Mouse (Mus musculus): ENCODE results near the gene Usp36.

The Usp36 gene

DNA sequence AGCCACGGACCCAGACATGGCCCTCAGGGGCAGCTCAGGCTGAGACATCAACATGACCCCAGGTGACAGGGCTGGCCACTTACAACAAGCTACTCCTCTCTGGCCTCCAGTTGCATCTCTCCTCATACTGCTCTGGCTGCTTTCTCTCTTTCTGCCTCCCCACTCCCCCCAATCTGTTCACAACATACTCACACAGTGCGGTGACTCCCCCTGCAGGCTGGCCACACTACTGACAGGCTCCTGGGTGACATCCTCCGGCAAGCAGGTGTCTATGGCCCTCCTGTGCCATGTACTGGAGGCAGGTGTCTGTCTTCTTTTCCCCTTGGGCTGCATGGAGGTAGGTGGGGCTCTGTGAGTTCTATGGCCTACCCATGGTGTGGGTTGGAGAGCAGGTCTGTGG lies 7.9 kb upstream of the Usp36 start:
- no peak for DNase-seq

DNA sequence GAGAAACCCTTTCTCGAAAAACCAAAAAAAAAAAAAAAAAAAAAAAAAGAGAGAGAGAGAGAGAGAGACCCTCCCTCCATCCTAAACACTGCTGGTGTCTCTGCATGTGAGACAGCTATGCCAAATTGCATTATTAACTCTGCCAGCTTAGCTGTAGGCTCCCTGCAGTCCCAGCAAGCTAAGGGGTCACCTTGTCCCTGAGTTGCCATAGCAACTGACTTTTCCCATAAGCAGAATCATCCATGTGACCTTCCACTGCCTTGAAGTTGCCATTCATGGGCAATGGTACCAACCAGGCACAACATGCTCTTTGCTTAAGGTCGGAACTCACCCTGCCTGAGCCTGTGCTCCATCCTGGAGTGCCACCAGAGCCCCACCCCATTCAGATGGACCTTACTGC lies 5.0 kb upstream of the Usp36 start:
- no peak for DNase-seq

DNA sequence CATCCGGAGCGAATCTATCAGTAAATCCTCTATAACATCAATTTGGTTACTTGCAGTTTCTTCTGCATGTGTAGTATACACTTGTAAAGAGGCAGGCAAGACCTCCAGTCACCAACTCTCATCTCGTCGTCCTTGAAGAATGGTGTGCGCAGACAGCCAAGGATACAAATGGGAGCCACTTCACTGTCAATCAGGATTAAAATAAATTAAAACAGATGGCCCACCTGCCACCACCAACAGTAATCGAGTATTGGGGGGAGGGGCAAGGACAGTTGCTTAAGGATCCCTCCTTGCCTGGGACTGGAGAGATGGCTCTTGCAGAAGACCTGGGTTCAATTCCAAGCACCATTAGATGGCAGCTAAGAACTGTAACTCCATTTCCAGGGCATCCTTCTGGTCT lies 2.6 kb upstream of the Usp36 start:
- no peak for DNase-seq

DNA sequence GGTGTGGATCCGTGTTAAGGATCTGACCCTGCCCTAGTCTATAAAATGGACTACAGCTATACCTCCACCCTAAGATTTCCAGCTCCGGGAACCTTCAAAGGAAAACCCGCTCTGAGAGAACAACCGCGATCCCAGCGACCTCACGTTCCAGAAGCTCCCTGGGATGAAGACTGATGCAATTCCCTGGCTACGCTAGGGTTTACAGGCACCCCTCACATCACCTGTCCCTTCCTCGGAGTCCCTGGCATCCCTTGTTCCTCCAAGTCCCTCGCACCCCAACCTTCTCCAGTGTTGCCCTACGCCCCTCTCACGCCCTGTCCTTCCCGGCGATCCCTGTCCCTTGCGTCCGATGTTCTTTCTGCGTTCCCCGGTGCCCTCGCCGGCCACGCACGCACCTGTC lies 482 bp downstream of the Usp36 start:
- DNase-seq: no peak

DNA sequence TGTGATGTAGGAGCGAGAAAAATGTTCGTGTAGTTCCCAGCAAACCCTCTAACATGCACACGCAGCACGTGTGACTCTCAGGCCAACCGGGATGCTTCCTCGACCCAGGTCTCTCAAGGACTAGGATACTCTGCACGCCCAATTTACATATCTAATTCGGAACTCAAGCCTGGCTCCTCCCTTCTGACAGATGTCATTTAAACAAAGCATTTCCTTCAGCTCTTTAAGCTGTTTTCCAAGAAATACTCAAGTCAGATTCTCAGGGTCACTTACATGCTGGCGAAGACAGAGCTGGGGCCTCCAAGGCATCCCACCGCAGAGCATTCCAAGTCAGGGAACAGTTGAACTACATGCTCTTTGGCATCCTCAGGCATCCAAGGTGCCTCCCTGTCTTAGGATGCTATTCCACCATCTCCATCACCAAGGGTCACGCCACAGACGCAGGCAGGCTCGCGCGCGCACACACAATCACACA lies 970 bp downstream of the Usp36 start:
- no peak for DNase-seq

DNA sequence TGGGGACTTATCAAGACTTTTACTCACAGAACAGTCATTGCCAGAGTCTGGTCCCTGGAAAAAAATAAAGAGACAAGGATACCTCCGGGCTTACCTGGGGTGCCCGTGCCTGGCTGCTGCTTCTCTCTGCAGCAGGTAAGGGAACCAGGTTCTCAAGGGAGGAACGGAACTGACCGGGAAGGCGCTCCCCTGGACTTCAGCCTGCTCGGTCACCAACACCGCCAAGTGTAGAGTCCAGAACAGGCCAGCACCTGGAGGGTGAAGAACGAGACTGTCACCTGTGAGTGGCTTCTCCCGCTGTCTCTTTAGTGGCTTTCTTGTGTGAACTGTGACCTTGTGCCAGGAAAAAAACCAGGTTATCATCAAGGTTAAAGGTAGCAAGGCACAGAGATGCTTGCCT lies 2.5 kb downstream of the Usp36 start:
- no peak for DNase-seq

DNA sequence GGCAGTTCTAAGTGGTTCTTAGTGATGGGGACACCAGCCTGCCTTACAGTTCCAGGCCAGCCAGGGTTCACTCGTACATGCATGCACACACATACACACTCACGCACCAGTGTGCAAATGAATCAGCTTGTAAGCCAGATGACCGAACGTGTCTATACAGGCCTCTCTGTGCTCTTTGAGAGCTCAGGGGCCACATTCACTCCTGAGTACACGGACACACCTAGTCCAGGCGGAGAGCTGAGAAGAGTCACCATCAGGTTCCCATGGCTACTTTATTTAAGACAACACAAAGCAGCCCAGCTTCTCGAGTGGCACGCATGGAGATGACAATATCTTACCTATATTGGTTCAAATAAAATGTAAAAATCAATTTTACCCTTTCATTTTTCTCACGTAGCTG lies 3.6 kb downstream of the Usp36 start:
- DNase-seq: no peak

DNA sequence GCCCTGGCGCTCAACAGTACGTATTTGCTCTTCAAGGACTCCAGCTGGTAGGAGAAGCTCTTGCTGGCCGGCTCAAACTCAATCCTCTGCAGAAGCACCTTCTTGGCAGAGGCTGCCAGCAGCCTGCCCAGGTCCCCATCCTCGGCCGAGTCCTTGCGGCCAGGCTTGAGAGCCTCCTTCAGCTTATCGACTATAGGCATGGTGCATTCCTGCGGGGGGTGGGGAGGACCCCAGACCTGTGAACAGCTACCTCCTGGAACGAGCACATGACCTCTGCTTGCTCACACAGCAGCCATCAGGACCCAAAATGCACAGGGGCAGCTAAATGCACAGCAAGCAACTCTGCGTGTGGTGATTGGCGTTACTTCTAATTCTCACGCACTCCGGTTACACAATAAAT lies 4.3 kb downstream of the Usp36 start:
- no peak for DNase-seq

DNA sequence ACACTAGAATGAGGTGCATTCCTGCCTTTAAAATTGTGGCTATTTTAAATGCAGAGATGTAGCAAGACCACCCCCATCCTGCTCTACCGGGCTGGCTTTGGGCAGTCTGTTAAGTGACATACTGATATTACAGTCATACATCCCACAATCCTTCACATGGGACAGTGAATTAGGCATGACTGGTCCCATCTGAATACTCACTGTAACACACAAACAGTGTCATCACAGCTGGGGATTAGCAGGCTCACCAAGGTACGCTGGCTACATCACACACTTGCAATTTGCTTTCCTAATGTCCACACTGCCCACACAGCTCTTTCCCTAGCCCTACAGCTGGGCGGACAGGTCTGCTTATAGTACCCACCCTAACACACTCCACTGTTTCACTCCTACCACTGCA lies 9.8 kb downstream of the Usp36 start:
- no peak for DNase-seq

DNA sequence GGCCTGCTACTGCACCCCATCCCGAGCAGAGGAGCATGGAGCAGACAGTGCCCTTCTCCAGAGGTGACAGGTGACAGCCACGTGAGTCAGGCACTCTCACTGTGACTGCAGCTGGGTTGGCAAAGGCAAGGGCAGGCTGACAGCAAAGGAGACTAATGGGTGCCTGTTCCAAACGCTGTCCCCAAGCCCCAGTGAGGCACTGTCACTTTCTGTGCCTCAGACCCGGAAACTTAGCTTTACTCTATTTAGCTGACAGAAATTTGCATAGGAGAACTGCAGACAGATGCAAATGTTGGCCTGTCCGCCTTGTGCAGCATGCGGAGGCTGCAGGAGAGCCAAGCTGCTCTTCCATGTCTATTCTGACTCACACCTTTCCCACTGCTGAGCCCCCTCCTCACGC lies 13.7 kb downstream of the Usp36 start:
- no peak for DNase-seq

DNA sequence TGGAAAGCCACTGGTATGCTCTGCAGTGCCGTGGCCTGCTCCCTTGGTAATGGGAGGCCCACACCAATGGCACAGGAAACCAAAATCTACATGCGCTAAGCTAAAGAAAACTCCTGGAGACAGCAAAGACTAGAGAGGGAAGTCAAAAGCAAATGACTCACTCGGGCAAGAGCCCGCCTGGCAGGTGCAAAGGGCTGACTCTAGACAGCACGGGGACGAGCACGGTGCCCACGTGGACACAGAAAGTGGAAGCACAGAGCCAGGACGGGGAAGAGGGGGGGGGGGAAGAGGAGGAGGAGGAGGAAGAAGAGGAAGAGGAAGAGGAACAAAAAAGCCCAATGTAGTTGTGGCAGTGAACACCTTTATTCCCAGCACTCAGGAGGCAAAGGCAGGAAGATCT lies 15.0 kb downstream of the Usp36 start:
- DNase-seq: no peak

DNA sequence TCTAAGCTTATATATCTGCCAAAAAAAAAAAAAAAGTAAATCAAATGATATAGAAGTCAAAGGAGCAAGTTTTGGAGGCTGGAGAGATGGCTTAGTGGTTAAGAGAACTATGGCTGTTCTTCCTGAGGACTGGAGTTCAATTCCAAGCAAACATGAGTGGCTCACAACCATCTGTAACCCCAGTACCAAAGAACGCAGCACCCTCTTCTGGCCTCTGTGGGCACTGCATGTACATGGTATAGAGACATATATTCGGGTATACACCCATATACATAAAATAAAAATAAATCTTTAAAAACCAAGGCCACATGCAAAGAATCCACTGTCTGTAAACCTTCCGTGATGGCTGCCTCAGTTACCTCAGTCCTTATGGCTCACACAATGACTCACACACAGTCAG lies 20.2 kb downstream of the Usp36 start:
- no peak for DNase-seq

DNA sequence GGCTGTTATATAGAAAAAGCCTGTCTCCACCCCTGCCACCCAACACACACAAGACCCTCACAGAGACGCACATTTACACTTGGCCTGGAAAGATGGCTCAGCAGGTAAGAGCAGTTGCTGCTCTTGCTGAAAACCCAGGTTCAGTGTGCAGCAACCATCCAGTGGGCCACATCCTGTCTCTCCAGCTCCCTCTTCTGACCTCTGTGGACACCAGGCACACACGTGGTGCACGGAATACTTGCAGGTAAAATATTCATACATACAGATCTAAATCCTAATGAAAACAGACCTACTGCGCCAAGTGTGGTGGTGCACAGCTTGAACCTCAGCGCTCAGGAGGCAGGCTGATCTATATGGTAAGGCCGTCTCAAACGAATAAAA lies 23.4 kb downstream of the Usp36 start:
- no peak for DNase-seq

DNA sequence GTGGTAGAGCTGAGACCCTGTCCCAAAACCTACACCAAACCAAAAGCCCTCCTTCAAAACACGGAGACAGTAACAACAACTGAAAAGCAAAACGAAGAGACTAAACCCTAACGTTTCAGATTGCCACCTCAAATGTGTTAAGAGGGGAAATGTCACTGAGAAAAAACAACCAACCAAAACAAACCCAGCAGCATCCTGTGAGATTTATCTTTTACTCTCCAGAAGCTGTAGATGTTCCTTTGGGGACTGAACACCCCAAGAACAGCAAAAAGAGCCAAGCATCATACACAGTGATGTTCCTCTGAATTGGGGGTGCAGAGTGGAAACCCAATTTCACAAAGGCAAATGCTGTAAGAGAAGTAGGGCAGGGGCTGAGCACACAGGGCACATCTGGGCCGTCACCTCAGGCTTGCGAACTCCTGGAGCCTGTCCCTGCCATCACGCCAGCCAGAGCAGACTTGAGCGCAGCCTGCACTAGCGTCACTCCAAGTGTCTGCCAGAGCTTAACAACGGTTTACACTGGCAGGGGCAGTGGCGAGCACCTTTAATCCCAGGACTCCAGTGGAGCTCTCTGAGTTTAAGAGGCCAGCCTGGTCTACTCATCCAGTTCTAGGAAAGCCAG lies 23.9 kb downstream of the Usp36 start:
- DNase-seq: no peak

DNA sequence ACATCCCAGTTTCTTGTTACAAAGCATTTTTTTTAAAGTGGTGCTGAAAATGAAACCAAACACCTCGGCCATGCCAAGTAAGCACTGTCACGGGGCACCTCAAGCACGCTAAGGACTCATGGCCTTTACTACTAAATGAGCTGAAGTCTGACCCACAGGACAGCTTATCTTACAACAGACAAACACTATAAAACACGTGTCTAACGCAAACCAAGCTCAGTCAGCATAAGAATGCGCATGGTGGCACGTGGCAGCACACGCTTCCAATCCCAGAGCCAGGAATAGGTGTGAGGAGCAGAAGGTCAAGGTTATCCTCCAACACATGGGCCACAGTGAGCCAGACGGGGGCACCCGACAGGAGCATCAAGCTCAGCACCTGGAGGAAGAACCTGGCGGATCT lies 24.4 kb downstream of the Usp36 start:
- no peak for DNase-seq

DNA sequence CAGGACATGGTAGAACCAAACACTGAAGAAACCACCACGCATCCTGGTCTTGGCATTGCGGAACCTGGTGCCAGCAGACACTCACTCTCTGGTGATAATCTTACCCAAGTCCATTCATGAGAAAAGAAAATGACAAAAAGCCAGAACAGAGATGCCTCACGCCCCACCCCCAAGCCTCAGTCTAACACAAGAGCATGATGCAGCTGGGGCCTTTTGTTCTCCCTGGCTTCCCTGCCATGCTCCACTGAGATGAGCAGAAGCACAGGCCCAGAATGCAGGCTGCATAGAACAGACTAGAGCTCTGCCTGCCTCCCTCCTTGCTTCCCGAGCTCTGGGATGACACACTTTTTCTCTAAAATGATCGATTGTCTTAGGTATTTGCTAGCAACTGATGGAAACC lies 26.9 kb downstream of the Usp36 start:
- DNase-seq: no peak

DNA sequence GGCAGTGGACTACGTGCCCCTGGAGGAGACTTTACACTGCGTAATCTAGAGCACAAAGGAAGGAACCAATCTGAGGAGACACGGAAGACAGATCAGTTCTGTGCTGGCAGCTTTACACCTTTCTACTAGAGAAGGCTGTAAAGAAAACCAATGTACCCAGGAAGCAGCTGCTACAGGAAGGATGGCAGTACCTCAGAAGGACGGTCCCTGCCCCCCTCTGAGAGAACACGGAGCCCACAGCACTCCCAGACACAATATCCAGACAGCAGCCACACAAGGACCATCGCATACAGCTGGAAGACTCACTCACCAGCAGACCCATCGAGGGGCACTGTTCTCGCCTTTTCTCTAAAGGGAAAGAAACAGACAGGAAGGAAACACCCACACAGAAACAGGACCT lies 30.0 kb downstream of the Usp36 start:
- DNase-seq: peak in 1 of 2 experiments; percentile 43

DNA sequence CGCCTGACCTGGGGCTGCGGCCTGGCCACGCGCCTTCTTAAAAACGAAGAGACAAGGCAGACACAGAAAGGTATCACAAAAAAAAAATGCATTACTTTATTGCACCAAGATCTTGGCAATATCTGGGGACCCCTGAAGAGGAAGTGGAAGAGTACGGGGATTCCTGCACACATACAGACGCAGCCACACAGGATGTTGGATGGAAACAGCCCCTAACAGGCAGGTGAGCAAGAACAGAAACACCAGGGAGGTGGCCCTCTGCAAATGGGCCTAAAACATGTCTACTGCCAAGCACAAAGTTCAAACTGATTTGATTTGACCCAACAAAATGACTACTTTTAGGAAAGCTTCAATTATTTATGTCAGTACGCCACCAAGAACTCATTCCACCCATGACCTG lies 30.5 kb downstream of the Usp36 start:
- DNase-seq: no peak

DNA sequence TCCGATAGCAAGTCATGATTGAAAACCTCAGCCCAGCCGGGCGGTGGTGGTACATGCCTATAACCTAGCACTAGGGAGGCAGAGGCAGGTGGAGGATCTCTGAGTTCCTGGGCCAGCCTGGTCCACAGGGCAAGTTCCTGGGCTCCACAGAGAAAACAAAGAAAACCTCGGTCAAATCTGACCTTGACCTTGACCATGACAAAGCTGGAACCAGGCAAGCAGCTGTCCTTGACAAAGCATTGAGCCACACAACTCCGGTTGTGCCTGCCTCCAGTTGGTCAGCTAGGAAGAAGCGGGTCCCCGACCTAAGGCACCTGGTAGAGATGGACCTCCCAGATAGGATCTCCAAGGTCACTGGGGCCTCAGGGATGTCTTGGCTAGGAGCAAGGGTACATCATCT lies 33.7 kb downstream of the Usp36 start:
- no peak for DNase-seq

DNA sequence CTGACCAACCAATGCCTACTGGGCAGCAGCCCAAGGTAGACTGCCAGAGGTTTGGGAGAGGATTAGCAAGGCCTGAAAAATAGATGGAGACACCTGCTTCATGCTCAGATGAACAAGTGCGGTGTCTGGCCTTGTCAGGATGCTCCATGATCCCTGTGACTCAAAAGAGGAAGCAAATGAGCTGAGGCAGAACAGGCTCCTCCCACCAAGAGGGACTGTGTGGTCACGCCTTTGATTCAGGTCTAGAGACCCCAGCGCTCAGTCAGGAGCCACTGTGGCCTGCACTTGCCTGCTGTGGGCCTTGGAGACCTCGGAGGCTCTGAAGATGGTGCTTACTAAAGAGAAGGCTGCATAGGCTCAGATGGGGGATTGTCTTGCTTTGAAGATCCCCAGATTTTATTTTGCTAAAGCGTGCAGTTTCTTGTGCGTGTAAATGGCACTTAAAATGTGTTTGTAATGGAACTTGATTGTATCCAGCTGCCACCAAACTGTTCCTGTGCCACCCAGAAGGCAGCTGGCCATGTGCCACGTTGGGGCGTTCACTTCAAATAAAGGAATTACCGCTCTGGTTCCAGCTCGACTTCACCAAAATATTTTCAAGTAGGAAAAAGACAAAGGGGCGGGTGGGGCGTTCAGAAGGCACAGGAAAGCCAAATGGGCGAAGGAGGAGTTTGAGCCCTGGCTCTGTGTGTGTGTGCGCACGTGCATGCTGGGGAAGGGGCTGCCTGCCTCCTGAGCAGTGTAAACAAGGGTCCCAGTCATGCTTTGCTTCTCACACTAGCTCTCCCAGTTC lies 35.7 kb downstream of the Usp36 start:
- DNase-seq: no peak

DNA sequence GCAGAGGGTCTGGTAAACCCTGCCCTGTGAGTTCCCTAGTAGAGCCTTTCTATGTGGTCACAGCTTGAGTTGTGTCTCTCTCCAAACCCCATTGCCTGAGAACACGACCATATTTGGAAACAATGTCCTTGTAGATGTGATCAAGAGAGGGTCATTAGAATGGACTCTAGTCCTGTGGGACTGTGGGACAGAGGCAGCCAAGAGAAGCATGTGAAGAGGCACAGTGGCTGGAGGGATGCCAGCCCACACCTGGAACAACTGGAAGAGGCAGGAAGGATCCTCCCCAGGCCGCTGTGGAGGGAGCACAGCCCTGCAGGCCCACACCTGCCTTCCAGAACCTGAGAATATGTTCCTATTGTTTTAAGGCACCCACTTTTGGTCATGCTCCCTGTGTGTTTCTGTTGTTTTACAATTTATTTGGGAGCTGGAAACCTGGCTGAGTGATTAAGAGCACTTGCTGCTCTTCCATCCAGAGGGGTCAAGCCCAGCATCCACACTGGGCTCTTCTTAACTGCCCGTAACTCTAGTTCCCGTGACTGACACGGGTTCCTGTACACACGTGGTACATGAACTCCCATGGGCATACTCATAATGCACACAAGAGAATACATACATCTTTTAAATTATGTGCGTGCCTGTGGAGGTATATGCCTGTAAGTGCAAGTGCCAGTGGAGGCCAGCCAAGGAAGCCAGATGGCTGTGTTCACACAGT lies 36.4 kb downstream of the Usp36 start:
- no peak for DNase-seq

DNA sequence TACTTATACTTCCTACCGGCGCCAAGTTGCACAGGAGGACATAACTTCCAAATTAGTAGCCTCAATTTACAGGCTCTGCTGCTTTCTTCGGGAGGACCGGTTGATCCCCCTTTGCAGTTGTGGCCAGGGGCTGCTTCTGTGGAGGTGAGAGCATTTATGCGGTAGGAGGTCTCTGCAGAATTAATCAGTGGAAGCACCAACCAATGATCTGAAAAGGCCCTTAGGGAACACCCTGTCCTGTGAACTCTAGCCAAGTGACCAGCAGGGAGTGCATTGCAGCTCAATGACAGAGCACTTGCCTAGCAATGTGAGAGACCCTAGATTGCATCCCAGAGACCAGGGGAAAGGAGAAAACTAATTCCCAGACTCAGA lies 41.0 kb downstream of the Usp36 start:
- DNase-seq: no peak

DNA sequence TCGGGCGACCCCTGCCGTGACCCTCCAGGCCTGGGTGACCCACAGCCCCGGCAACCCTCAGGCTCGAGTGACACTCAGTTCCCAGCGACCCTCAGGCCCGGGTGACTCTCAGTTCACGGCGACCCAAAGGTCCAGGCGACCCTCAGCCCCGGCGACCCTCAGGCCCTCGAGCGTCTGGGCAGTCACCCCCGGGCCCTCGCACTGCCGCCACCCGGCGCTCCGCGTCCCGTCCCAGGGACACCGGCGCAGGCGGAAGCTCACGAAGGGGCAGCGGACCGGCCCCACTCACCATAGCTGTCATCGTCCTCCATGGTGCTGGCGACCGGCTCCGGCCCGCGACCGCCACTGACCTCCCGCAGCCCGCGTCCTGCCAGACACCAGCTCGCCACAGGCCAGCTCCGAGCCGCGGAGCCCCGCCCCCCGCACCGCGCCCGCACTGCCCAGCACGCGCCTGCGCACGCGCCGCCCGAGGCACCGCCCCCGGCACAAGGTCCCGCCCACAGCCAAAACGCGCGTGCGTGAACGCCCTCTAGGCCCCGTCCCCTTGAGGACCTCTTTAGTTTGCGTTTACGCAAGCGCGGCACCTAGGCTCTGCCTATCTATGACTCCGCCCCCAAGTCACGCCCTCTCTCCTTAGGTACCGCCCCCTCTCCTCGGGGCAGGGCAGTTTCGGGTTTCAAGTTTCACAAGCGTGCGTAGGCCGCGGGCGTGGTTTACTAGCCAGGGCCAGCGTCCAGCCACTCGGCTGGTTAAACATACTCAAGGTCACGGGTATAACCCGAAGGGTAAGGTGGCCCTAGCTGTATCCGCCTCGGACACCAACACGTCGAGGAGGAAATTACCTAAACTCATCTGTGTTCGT lies 41.7 kb downstream of the Usp36 start, which contains the start of gene Cyth1:
Gene Cyth1 (minus strand): TSS at position 443 of the 862 bp plus-strand sequence.
- peak; percentile 98 to 99 for DNase-seq
